Mouse (Mus musculus) embryonic facial prominence, embryonic 13.5 days (tissue): ENCODE data around the gene Rbl1. TPM values are rescaled to one million over a fixed set of nuclear protein-coding genes. Genes with fewer than 3 reads are reported as not detected.
A peak's percentile ranks its signal among the peaks of the same experiment; 100 is the strongest.
"Not testable (repeated sequence)": the region's sequence is repeated elsewhere in the genome, so short reads cannot be mapped to it uniquely, and the experiment has no call there.

Experiments
- ATAC-seq: fragments of 200-750 bp; cut with Nextera tagmentation; 2 replicates; pipeline ENCODE4 v1.8.0; 2017; ENCODE audit warnings: low read depth; ENCODE audit not compliant: insufficient number of reproducible peaks, insufficient read depth, low FRiP score, low TSS enrichment
- H3K27ac ChIP-seq: fragments of 300-500 bp; sonication (generic); 2 replicates; pipeline ENCODE4 v1.5.1; 2015; ENCODE audit warnings: moderate library complexity, mild to moderate bottlenecking, inconsistent platforms
- H3K27me3 ChIP-seq: fragments of 300-500 bp; sonication (generic); 2 replicates; pipeline ENCODE4 v1.6.1; 2015; ENCODE audit warnings: mild to moderate bottlenecking, inconsistent platforms
- H3K36me3 ChIP-seq: fragments of 300-500 bp; sonication (generic); 2 replicates; pipeline ENCODE4 v1.6.1; 2015; ENCODE audit warnings: mild to moderate bottlenecking, inconsistent platforms
- H3K4me1 ChIP-seq: fragments of 300-500 bp; sonication (generic); 2 replicates; pipeline ENCODE4 v1.6.1; 2015; ENCODE audit warnings: inconsistent platforms
- H3K4me2 ChIP-seq: fragments of 300-500 bp; sonication (generic); 2 replicates; pipeline ENCODE4 v1.6.1; 2015; ENCODE audit warnings: moderate library complexity, mild to moderate bottlenecking, inconsistent platforms
- H3K4me3 ChIP-seq: fragments of 300-500 bp; sonication (generic); 2 replicates; pipeline ENCODE4 v1.5.1; 2015; ENCODE audit warnings: mild to moderate bottlenecking, inconsistent platforms
- H3K9ac ChIP-seq: fragments of 300-500 bp; sonication (generic); 2 replicates; pipeline ENCODE4 v1.6.1; 2015; ENCODE audit warnings: mild to moderate bottlenecking, inconsistent platforms
- H3K9me3 ChIP-seq: fragments of 300-500 bp; sonication (generic); 2 replicates; pipeline ENCODE4 v1.6.1; 2016; ENCODE audit warnings: inconsistent platforms
- WGBS: fragments of 180-500 bp; shearing (Covaris S2); methylation state at CpG from one replicate; pipeline ENCODE4 v1.1.7; 2015; ENCODE audit warnings: mixed read lengths; 5-methylcytosine and 5-hydroxymethylcytosine counted together
- polyA plus RNA-seq: library from polyadenylated mRNA; unstranded; fragments of >200 nt; fragmentation: Nextera tagmentation; extraction: Ambion mirVana; gene quantifications from 2 replicates; pipeline ENCODE4 v1.2.1, GENCODE M21; 2015

The Rbl1 gene
- polyA plus RNA-seq = 23.7 and 26.4 TPM in 2 replicates

DNA sequence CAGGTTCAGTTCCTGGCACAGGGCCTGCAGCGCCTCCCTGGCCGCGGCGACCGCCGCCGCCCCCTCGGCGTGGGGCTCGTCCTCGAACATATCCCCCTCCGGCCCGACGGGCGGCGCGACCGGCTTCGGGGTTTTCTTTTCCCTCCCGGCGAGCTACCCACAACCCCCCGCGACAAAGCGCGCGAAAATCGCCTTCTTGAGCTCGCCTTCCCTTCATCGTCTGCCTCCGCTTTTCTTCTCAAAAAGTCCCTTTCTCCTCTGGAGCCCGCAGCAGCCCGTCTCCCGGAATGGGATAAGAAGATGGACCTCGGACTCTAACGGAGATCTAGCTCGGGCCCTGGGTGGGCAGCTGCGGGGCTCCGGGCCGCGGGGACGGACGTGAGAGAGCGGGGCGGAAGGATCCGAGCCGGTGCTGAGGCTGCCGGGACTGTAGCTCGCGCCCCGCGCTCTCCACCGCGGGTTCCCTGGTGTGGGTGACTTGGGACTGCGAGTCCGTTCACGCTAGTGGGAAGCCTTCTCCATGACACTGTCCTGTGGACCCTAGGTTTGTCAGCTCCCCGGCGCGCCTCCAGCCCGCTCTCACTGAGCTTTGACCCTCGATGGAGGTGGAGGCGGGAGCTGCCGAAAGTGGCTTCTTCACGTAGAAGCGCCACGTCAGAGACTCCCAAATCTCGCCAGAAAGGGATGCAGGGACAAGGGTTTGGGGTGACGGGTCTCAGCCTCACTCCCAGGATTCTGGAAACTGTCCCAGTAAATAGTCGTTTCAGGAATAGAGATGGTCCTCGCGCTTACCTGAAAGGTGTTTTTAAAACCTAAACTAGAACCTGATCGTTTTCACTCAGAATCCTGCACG is at the start of gene Rbl1:
Gene Rbl1 (minus strand): TSS at position 169 of the 853 bp plus-strand sequence.
- Histone ChIP-seq H3K36me3 (peaks cover 6% of the 10 kb centered on the region), H3K9me3 (peaks cover 3% of the 10 kb centered on the region; the same call in 1 of the 2 replicates), H3K27ac (peak within 1 kb of the TSS; percentile 96), H3K27me3 (no peaks in the 10 kb centered on the region), H3K9ac (peak within 1 kb of the TSS; percentile 86), H3K4me2 (peak within 1 kb of the TSS; percentile 67), H3K4me1 (peaks cover 14% of the 10 kb centered on the region), H3K4me3 (peak within 1 kb of the TSS; percentile 69)
- WGBS = 1% methylated on average over 73 of the region's 73 CpGs
- ATAC-seq = peak; percentile 86

DNA sequence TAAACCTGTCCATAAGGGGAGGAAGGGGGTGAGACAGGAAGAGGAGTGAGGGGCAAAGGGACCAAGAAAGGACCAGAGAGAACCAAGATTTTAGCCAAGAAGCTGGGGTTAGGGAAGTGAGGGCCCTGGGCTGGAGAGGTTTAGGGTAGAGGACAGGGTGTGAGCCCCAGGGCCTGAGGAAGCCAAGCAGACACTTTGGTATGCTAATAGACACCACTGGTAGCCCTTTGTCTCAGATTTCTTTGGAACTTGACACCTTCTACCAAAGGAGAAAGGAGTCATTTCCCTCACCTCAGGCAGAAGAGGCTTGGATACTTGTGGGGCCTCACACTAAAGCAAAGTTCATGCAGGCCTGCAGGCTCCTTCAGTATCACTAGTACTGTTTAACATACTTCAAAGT is 43.8 kb upstream of the Rbl1 start:
- no peaks in the 10 kb centered on the region for H3K9me3 ChIP-seq
- no peaks in the 10 kb centered on the region for H3K36me3 ChIP-seq
- no peaks in the 10 kb centered on the region for H3K27me3 ChIP-seq
- H3K4me3 ChIP-seq = no peak overlapping the region
- no peak overlapping the region for H3K27ac ChIP-seq
- no peak for ATAC-seq
- no peaks in the 10 kb centered on the region for H3K4me1 ChIP-seq
- H3K4me2 ChIP-seq = no peak overlapping the region
- H3K9ac ChIP-seq = no peak overlapping the region

DNA sequence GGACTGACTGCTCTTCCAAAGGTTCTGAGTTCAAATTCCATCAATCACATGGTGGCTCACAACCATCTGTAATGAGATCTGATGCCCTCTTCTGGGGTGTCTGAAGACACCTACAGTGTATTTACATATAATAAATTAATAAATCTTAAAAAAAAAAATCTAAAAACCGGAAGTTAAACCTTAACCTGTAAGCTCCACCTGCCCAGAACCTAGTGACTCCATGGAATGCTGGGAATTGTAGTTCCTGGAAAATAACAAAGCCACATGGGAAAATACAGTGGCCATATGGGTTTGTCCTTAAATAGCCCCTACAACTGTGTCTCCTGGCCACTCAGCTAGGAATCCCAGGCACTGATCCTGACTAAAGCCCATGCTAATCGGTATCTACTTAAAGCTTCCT is 41.3 kb upstream of the Rbl1 start:
- Histone ChIP-seq H3K4me2 (no peak overlapping the region), H3K27ac (no peak overlapping the region), H3K4me3 (no peak overlapping the region), H3K4me1 (no peaks in the 10 kb centered on the region), H3K9me3 (no peaks in the 10 kb centered on the region), H3K27me3 (no peaks in the 10 kb centered on the region), H3K36me3 (no peaks in the 10 kb centered on the region), H3K9ac (no peak overlapping the region)
- 71% methylated on average over 2 of the region's 2 CpGs for WGBS
- ATAC-seq = no peak

DNA sequence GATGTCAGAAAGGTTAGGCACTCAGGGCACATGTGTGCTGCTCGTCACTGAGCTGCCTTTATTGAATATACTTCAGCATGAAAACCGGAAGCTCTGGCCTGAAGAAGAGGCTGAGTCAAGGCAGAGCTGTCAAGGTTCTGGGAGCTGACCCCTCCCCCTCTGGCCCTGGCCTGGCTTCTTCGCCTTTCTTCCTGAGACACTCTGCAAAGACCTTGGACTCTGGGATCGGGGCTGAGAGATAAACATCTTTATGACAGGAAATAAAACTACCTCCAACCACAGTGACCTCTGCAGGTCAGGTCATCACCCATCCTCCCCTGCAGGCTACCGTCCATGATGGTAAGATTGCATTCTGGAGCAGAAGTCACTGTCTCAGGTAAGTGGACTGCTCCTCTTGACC is 40.7 kb upstream of the Rbl1 start:
- Histone ChIP-seq H3K27ac (no peak overlapping the region), H3K36me3 (no peaks in the 10 kb centered on the region), H3K4me1 (no peaks in the 10 kb centered on the region), H3K9me3 (no peaks in the 10 kb centered on the region), H3K27me3 (no peaks in the 10 kb centered on the region), H3K4me2 (no peak overlapping the region), H3K9ac (no peak overlapping the region), H3K4me3 (no peak overlapping the region)
- ATAC-seq = no peak
- WGBS = 36% methylated on average over 5 of the region's 5 CpGs

DNA sequence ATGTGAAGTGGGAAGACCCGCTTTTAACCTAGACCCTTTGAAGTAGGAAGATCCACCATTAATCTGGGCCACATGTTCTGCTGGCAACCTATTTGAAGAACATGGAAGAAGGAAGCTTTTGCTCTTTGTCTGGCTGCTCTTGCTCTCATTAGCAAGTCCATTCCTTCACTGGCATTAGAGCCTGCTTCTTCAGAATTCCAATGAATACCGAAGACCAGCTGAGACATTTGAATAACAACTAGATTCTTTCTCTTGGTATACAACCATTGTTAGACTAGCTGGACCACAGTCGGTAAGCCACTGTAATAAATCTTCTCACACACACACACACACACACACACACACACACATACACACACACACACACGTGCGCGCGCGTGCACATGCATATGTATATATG is 31.6 kb upstream of the Rbl1 start:
- no peaks in the 10 kb centered on the region for H3K9me3 ChIP-seq
- H3K4me3 ChIP-seq = no peak overlapping the region
- H3K27ac ChIP-seq = no peak overlapping the region
- no peak overlapping the region for H3K4me2 ChIP-seq
- H3K4me1 ChIP-seq = no peaks in the 10 kb centered on the region
- H3K27me3 ChIP-seq = peaks cover 4% of the 10 kb centered on the region; the same call in 1 of the 2 replicates
- H3K9ac ChIP-seq = no peak overlapping the region
- H3K36me3 ChIP-seq = no peaks in the 10 kb centered on the region
- ATAC-seq = no peak
- WGBS = 92% methylated on average over 8 of the region's 8 CpGs

DNA sequence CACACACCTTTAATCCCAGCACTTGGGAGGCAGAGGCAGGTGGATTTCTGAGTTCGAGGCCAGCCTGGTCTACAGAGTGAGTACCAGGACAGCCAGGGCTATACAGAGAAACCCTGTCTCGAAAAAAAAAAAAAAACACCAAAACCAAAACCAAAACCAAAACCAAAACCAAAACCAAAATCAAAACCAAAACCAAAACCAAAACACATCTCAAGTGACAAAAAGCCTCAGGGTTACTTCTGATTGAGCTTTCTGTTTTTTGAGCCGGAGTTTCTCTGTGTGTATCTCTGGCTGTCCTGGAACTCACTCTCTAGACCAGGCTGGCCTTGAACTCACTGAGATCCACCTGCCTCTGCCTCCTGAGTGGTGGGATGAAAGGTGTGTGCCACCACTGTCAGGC is 17.6 kb upstream of the Rbl1 start:
- 86% methylated on average over 3 of the region's 3 CpGs for WGBS
- H3K9me3 ChIP-seq, H3K4me3 ChIP-seq, H3K27me3 ChIP-seq, ATAC-seq, H3K4me2 ChIP-seq, H3K9ac ChIP-seq, H3K27ac ChIP-seq, H3K36me3 ChIP-seq, H3K4me1 ChIP-seq: not testable (repeated sequence)

DNA sequence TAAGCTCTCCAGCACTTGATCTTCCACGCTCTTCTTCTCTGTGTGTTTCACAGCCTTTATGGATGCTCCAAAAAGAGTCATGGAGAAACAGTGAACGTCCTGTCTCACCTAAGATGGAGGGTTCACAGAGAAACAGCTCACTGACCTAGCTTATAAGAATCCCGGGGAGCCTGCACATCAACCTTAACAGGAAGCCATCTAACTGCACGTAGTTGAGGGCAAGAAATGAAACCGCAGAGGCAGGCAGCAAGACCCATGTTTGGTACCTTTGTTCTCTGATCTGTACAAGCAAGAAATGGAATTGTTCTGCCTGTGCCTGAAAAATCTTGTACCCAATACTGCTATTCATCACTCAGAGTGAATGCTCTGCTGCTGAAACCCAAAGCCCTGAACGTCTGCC is 15.8 kb upstream of the Rbl1 start:
- H3K9ac ChIP-seq = no peak overlapping the region
- WGBS = 71% methylated on average over 6 of the region's 6 CpGs
- H3K36me3 ChIP-seq = no peaks in the 10 kb centered on the region
- H3K27me3 ChIP-seq = no peaks in the 10 kb centered on the region
- no peaks in the 10 kb centered on the region for H3K4me1 ChIP-seq
- H3K9me3 ChIP-seq = no peaks in the 10 kb centered on the region
- no peak overlapping the region for H3K4me2 ChIP-seq
- H3K4me3 ChIP-seq = no peak overlapping the region
- H3K27ac ChIP-seq = no peak overlapping the region
- no peak for ATAC-seq

DNA sequence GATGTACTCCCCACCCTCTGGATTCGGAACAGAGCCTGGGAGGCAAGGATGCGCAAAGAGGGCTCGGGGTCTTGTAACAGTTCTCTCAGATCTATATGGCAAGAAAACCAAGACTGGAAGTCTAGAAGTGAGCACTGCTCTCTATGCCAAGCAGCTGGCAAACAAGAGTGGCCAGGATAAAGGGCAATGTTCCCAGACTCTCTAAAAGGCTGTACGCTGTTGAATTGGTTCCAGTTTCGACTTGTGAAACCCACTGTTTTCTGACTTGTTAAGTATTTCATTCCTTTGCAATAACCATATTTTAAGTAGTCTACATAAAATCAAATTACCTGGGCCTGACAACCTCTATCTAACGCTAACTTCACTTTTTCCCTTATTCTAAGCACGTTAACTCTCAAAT is 7.4 kb upstream of the Rbl1 start:
- Histone ChIP-seq H3K4me2 (no peak overlapping the region), H3K36me3 (peaks cover 3% of the 10 kb centered on the region; the same call in 1 of the 2 replicates), H3K4me1 (no peaks in the 10 kb centered on the region), H3K27me3 (no peaks in the 10 kb centered on the region), H3K4me3 (no peak overlapping the region), H3K9me3 (peaks cover 3% of the 10 kb centered on the region; the same call in 1 of the 2 replicates), H3K9ac (no peak overlapping the region), H3K27ac (no peak overlapping the region)
- no peak for ATAC-seq
- 92% methylated on average over 7 of the region's 7 CpGs for WGBS

DNA sequence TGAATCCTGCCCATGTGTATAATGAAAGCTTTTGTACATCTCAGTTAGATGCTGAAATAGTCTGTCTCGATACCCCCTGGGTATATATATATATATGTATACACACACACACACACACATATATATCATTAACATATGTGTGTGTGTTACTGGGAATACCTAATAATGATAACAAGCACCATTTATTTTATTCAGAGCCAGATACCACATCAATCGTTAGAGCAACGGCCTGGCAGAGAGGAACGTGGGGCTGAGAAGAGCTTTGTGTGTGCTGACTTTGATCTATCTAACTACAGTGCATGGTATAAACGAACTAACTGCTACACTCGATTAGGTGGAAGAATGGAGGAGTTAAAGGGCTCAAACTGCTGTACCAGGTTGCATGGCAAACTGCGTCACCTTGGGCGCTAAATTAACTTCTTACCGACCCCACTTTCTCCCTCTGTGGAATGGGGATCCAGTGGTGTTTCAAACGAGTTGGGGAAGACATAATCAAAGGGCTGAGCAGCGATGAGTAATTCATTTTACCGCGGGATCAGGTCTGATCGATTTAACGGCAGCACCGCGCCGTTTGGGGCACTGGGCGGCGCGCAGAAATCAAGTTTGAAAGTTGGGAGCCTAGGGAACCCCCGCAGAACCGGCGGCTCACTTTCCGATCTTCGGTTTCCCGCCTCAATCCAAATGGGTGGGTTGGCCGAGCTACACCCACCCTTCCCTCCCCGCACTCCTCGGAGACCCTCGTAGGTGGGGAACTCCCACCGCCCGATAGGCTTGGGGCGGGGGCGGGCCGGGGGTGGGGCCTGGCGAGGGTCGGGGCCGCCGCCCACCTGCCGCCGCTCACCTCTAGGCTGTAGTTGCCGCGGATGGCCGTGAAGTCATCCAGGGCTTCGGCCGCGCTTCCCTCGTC is 622 bp downstream of the Rbl1 start:
- Histone ChIP-seq H3K9ac (peak overlapping the region; percentile 86), H3K9me3 (peaks cover 3% of the 10 kb centered on the region; the same call in 1 of the 2 replicates), H3K27ac (peak overlapping the region; percentile 96), H3K4me3 (peak overlapping the region; percentile 69), H3K27me3 (no peaks in the 10 kb centered on the region), H3K4me2 (peak overlapping the region; percentile 67), H3K4me1 (peaks cover 14% of the 10 kb centered on the region), H3K36me3 (peaks cover 13% of the 10 kb centered on the region)
- under 1% methylated on average over 49 of the region's 49 CpGs for WGBS
- peak; percentile 87 for ATAC-seq

DNA sequence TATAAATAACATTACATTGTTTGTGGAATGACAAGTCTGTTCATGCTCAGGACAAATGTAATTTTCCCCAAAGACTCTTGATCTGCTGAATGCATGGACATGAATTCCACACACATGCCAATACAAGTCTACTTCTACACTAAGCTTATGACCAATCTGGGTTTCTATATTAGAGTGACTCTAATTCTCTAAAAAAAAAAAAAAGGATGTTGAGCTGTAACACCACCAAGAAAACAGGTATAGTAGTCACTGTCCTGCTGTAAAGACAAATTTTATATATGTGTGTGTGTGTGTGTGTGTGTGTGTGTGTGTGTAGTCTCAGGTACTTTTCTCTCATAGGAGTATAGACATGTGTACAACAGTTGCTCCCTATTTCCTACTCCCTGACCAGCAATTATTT is 1.3 kb downstream of the Rbl1 start:
- peak overlapping the region; percentile 69 for H3K4me3 ChIP-seq
- H3K9me3 ChIP-seq = peaks cover 3% of the 10 kb centered on the region; the same call in 1 of the 2 replicates
- H3K9ac ChIP-seq = 0 out of 2 replicates have a peak overlapping the region, but pooled peaks have one; percentile 86
- H3K4me2 ChIP-seq = peak overlapping the region; percentile 67
- H3K36me3 ChIP-seq = peaks cover 17% of the 10 kb centered on the region
- ATAC-seq = no peak
- no peak overlapping the region for H3K27ac ChIP-seq
- peaks cover 14% of the 10 kb centered on the region for H3K4me1 ChIP-seq
- no peaks in the 10 kb centered on the region for H3K27me3 ChIP-seq

DNA sequence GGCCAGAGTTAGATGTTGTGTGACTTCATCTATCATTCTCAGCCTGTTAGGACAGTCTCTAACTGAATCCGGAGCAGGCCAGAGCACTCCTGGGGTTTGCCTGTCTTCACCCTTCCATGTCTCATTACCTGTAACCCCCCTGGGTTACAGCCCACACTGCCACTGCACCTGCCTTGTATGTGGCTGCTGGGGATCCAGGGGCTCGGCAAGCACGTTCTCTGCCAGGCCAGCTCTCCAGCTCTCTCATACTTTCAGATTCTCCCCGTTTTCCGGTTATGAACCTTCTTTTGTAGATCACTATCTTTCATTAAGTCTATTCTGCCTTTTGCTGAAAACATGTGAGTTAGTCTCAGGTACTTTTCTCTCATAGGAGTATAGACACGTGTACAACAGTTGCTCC is 2.0 kb downstream of the Rbl1 start:
- WGBS = 64% methylated on average over 6 of the region's 6 CpGs
- Histone ChIP-seq H3K9ac (peak overlapping the region; percentile 40; the same call in 1 of the 2 replicates), H3K27ac (peak overlapping the region; percentile 39; the same call in 1 of the 2 replicates), H3K27me3 (no peaks in the 10 kb centered on the region), H3K4me3 (no peak overlapping the region), H3K36me3 (peaks cover 22% of the 10 kb centered on the region), H3K4me1 (peaks cover 14% of the 10 kb centered on the region), H3K9me3 (no peaks in the 10 kb centered on the region; the same call in 1 of the 2 replicates), H3K4me2 (peak overlapping the region; percentile 67)
- no peak for ATAC-seq
